Mouse (Mus musculus): ENCODE data around the gene Tcf3.

DNA sequence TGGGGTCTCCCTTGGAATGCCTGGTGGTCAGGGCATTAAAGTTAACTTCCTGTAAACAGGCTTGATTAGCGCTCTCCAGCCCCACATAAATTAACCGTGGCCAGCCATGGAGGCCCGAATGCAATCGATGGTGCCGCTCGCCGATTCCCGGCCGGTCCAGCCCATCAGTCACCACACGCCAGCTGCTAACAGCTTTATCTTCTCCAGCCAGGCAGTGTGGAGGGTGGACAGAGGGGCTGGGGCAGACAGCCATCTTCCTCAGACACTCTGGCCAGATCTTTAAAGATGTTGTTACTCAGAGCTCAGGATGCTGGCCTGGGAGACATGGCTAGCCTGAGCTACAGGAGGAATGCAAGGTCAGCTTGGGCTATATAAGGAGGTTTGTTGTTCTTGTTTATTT, 20.2 kb upstream of the Tcf3 start:
- TF ChIP-seq EP300 (optimal IDR thresholded peaks at IDR 0.05) (no peak), CTCF (IDR thresholded peaks at IDR 0.05; ENCODE audit: low read depth) (no peak)
